Mouse (Mus musculus) liver, adult 2 months (tissue): ENCODE measurements around the gene Galnt18.

Source experiments
- CTCF ChIP-seq: fragments of 200-500 bp; IDR thresholded peaks from 2 replicates; pipeline ENCODE4 v1.5.1; 2011; ENCODE audit warnings: low read depth, low read length, control low read depth
- POLR2A ChIP-seq: fragments of 200-500 bp; IDR thresholded peaks from 2 replicates; pipeline ENCODE4 v1.6.1; 2011; ENCODE audit warnings: low read length, control low read depth; ENCODE audit not compliant: insufficient read depth; ENCODE audit errors: extremely low read depth

DNA sequence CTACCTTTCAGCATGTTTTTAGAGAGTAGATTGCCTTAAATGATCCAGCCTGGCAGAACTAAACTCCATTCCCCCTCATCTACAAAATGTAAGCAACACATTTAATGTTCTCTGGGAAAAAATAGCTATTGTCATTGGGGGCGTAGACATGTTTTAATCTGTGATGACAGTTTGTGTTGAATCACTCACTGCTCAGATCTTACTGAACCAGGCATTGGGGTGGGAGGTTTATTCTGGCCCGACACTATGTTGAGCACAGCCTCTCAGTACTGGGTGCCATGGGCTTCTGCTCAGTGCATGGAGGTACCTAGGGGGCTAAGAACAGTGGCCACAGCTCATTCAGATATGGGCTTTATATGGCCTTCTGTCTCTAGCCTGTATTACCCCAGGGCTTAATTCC, 207.4 kb downstream of the Galnt18 start:
- TF ChIP-seq CTCF (no peak), POLR2A (no peak)
